Mouse (Mus musculus) spleen, adult 2 months (tissue): Measurements from ENCODE around the gene AI481877. TPM values are rescaled to one million over a fixed set of nuclear protein-coding genes. Genes with fewer than 3 reads are reported as not detected.
"Not testable (repeated sequence)": the region's sequence is repeated elsewhere in the genome, so short reads cannot be mapped to it uniquely, and the experiment has no call there.

ENCODE experiments used
- DNase-seq, 2 experiments: peaks; one replicate each; pipeline versions ENCODE4 v3.0.0 to v3.0.0-alpha.2; 2012 to 2021; ENCODE audit warnings: low spot score in 2 of 2, low read depth in 1 of 2
- H3K27ac ChIP-seq: fragments of 200-500 bp; 2 replicates; pipeline ENCODE4 v1.5.1; 2012; ENCODE audit warnings: low read length, inconsistent platforms; ENCODE audit not compliant: insufficient read depth
- H3K27me3 ChIP-seq: fragments of 200-500 bp; 2 replicates; pipeline ENCODE4 v1.6.1; 2012; ENCODE audit warnings: mild to moderate bottlenecking, moderate library complexity, low read length, inconsistent platforms; ENCODE audit not compliant: control insufficient read depth, insufficient read depth
- H3K36me3 ChIP-seq: fragments of 200-500 bp; 2 replicates; pipeline ENCODE4 v1.6.1; 2012; ENCODE audit warnings: mild to moderate bottlenecking, low read length, inconsistent platforms; ENCODE audit not compliant: control insufficient read depth, insufficient read depth
- H3K4me1 ChIP-seq: fragments of 200-500 bp; 2 replicates; pipeline ENCODE4 v1.6.1; 2011; ENCODE audit warnings: inconsistent platforms; ENCODE audit not compliant: control insufficient read depth, insufficient read depth, insufficient read length
- H3K4me3 ChIP-seq: fragments of 200-500 bp; 2 replicates; pipeline ENCODE4 v1.5.1; 2011; ENCODE audit warnings: mild to moderate bottlenecking, inconsistent platforms; ENCODE audit not compliant: insufficient read depth, insufficient read length; ENCODE audit errors: extremely low read depth
- CTCF ChIP-seq: fragments of 200-500 bp; IDR thresholded peaks from 2 replicates; pipeline ENCODE4 v1.5.1; 2011; ENCODE audit warnings: mild to moderate bottlenecking, inconsistent platforms; ENCODE audit not compliant: insufficient read depth, insufficient read length, insufficient replicate concordance; ENCODE audit errors: extremely low read depth
- POLR2A ChIP-seq: fragments of 200-500 bp; IDR thresholded peaks from 2 replicates; pipeline ENCODE4 v1.6.1; 2011; ENCODE audit warnings: low read depth, low read length, inconsistent platforms
- WGBS: fragments of 180-500 bp; shearing (Covaris S2); methylation state at CpG from one replicate; pipeline ENCODE4 v1.1.7; 2018; 5-methylcytosine and 5-hydroxymethylcytosine counted together
- polyA plus RNA-seq: library from polyadenylated mRNA; depleted of rRNA; stranded (reverse); fragments of >200 nt; gene quantifications from 2 replicates; pipeline ENCODE4 v1.2.3, GENCODE M21; 2012; rRNA removed

The AI481877 gene
- polyA plus RNA-seq = not detected in 2 replicates

DNA sequence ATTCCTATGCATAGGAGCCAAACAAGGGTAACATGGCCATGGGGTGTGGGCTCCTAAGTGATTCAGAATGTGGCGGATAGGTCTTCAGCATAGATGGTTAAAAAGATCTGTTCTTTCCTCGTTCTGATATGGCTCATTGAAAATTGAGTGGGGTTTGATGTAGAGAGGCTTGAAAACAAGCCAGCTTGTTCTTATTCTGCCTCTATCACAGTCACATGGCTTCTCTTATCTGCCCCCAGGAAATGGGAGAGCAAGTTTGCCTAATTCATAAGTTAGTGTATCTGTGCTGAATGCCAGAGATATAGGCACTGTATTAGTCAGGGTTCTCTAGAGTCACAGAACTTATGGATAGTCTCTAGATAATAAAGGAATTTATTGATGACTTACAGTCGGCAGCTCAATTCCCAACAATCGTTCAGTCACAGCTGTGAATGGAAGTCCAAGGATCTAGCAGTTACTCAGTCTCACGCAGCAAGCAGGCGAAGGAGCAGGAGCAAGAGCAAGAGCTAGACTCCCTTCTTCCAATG is at the start of gene AI481877:
AI481877 (minus strand) TSS at position 477 of the 527 bp plus-strand sequence.
- H3K36me3 ChIP-seq, H3K4me3 ChIP-seq: not testable (repeated sequence)
- 75% methylated on average over 3 of the region's 6 CpGs for WGBS

DNA sequence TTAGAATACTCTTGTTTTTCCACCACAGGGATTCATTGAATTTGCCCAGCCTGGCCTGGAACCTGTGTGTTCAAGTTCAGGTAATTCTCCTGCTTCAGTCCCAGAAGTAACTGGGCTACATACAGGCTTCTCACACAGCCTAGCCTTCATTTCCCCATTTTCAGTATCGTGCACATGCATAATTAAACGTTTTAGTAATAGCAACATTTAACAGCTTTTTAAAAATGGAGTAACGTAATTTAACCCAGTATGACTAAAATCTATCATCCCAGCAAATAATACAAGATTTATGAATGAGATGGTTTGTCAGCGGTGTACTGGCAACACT is 49.7 kb upstream of the AI481877 start:
- WGBS = 7% methylated on average over 4 of the region's 4 CpGs
- H3K27ac ChIP-seq = peak overlapping the region; percentile 88
- TF ChIP-seq CTCF (no peak), POLR2A (no peak)
- peaks cover 8% of the 10 kb centered on the region for H3K4me1 ChIP-seq
- H3K4me3 ChIP-seq = peak overlapping the region; percentile 85
- H3K36me3 ChIP-seq = no peaks in the 10 kb centered on the region
- no peaks in the 10 kb centered on the region for H3K27me3 ChIP-seq
- no peak for DNase-seq

More for the DNA sequence above, at the start of gene AI481877:
- not testable (repeated sequence) for H3K27me3 ChIP-seq, DNase-seq, H3K27ac ChIP-seq, H3K4me1 ChIP-seq

DNA sequence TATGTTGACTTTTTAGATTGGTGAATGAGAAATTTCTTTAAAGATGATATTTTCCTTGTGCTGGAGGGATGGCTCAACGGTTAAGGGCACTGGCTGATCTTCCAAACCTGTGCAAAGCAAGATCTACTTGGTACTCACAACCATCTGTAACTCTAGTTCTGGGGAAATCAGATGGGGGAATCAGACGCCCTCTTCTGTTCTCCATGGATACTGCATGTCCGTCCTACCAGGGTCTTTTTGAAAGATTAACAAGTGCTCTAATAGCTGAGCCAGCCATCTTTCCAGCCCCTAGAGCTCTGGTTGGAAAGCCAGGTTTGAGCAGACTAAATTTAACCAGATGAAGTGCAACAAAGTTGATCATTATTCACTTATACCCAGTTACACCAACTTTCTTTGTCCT is 48.5 kb upstream of the AI481877 start:
- 31% methylated on average over 3 of the region's 3 CpGs for WGBS
- Histone ChIP-seq H3K36me3 (no peaks in the 10 kb centered on the region), H3K4me1 (peaks cover 3% of the 10 kb centered on the region), H3K4me3 (no peak overlapping the region), H3K27me3 (no peaks in the 10 kb centered on the region), H3K27ac (no peak overlapping the region)
- TF ChIP-seq POLR2A (no peak), CTCF (no peak)
- peak in 1 of 2 experiments; percentile 44 for DNase-seq

DNA sequence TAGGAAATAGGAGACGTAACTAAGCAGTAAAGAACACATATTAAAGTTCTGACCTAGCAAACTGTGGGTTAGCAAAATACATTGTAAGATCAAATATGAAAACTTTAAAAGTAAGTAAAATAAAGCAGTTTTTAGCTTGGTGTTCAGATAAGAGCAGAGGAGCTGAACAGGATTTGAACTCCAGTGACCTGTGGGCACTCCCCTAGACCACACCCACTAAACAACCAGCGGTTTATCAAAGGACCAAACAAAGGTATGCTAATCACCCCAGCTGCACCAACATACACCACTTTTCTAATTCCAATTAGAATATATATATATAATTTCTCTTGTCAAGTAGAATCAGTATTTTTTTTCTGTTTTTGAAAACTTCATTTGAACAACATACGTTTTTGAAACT is 46.9 kb upstream of the AI481877 start:
- no peak overlapping the region for H3K4me3 ChIP-seq
- 62% methylated on average over 3 of the region's 3 CpGs for WGBS
- TF ChIP-seq CTCF (no peak), POLR2A (no peak)
- no peaks in the 10 kb centered on the region for H3K36me3 ChIP-seq
- H3K4me1 ChIP-seq = no peaks in the 10 kb centered on the region; the same call in none of the 2 replicates
- DNase-seq = no peak
- no peak overlapping the region for H3K27ac ChIP-seq
- H3K27me3 ChIP-seq = no peaks in the 10 kb centered on the region

DNA sequence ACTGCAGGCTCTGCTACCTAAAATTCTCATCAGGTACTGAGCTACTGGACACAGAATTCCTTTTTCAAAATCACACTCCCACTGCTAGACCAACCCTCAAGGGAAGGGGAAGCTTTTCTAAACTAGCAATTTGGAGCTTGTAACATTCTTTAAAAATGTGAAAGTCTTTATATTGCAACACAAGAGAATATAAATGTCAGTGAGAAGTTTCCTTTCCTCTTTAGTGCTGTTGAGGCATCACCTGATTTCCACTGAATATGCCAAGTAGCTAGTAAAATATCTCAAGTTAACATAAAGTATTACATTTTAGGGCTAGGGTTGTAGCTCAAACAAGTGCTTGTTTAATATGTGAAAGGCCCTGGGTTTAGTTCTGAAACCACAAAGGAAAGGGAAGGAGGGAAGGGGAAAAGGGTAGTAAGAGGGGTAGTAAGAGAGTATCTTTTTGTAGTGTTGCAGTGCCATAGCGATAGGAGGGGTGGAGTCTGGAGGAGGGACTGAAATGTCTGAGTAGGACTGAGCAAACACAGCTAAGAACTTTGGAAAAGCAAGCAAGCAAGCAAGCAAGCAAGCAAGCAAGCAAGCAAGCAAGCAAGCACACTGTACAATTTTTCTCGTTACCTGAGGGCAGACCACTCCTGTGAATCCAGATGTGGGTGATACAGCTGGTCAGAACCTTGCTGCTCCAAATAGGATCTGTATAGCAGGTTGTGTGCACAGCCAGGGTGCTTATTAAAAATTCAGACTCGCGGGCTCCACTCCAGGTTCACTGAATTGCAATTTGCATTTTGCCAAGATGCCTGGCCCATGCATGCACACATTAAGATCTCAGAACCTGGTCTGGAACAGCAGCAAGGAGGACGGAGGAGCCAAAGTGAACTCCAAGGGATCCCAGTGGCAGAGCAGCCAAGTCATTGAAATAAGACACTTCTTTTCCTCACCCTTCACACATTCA is 42.8 kb upstream of the AI481877 start:
- WGBS = 67% methylated on average over 5 of the region's 5 CpGs
- Histone ChIP-seq H3K27ac (no peak overlapping the region), H3K36me3 (no peaks in the 10 kb centered on the region), H3K4me1 (no peaks in the 10 kb centered on the region; the same call in none of the 2 replicates), H3K27me3 (no peaks in the 10 kb centered on the region), H3K4me3 (no peak overlapping the region)
- no peak for DNase-seq
- TF ChIP-seq CTCF = no peak
- no peak for TF ChIP-seq POLR2A

DNA sequence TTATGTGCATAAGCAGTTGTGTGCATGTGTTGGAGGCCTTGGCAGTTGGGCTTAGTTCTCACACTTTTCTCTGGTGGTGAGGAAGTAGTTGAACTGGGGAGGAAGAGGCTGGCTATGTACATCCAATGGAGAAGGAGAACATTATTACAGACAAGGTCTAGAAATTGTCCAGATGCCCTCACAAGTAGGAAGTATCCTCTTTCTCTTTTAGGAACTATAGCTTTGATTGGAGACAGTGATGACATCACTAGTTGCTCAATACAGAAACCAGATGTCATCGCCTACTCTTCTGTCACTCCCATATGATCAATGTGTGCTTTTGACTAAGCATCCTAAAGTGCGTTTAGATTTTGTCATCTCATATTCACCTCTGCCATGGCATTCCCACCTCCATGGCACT is 38.8 kb upstream of the AI481877 start:
- WGBS = 86% methylated on average over 2 of the region's 2 CpGs
- TF ChIP-seq POLR2A (no peak), CTCF (no peak)
- Histone ChIP-seq H3K4me1 (no peaks in the 10 kb centered on the region; the same call in none of the 2 replicates), H3K27me3 (no peaks in the 10 kb centered on the region), H3K27ac (no peak overlapping the region), H3K4me3 (no peak overlapping the region), H3K36me3 (no peaks in the 10 kb centered on the region)
- DNase-seq = no peak

DNA sequence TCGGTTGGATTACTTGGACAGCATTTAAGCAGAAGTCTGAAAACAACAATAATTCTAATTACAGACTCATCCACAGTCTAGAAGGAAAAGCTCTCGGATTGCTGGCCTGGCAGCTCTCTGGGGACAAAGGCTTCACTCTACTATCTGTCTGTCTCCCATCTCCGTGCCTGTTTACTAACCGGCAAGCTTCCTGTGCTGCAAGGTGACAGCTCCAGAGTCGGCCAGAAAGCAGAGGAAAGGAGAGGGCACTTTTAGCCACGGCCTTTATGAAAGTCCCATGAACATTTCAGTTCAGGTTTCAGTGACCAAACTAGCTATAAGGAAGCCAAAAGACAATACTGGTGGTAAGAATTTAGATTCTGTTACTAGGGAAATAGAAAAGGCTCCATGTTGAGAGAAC is 37.1 kb upstream of the AI481877 start:
- H3K27me3 ChIP-seq = no peaks in the 10 kb centered on the region
- TF ChIP-seq POLR2A (no peak), CTCF (no peak)
- H3K27ac ChIP-seq = no peak overlapping the region
- no peak overlapping the region for H3K4me3 ChIP-seq
- WGBS = 77% methylated on average over 6 of the region's 6 CpGs
- no peaks in the 10 kb centered on the region for H3K36me3 ChIP-seq
- DNase-seq = no peak
- H3K4me1 ChIP-seq = no peaks in the 10 kb centered on the region
